Mouse (Mus musculus) layer of hippocampus, adult 18-20 months (tissue): Measurements from ENCODE around the gene Nme7. TPM values are rescaled to one million over a fixed set of nuclear protein-coding genes. Genes with fewer than 3 reads are reported as not detected.
A peak's percentile ranks its signal among the peaks of the same experiment; 100 is the strongest.

Source experiments
- DNase-seq, 2 experiments: peaks; one replicate each; pipeline ENCODE4 v3.0.0; 2022; ENCODE audit warnings: low spot score in 2 of 2
- total RNA-seq, 2 experiments: library from RNA; stranded (reverse); gene quantifications; 2 replicates each; pipeline ENCODE4 v1.2.3; 2021

Gene Nme7
- total RNA-seq, 2 experiments from 2014 or later = 23.3 to 23.6 TPM

- DNase-seq = no peak
These were observed 73.0 kb downstream of the Nme7 start for GRCm38 (mm10) chr1:164376761-164377487.

DNA sequence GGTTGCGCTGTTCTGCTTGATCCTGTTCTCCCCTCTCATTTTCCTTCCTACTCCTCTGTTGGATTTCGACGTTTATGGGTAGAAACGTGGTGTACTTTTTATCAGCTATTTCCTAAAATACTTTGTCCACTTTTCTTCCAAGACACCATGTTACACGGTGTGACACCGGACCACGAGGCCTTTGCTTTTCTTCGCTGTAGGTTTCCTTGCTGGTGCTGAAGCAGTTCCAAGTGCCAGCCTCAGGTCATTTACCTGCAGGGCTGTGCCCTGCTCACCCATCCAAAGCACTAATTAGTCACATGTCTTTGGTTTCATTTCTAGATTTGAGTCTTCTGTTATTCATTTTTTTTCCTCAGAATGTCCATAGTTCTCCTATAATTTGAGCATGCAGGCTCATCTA, 79.7 kb downstream of the Nme7 start:
- DNase-seq = no peak

- DNase-seq = no peak
These were observed 80.4 kb downstream of the Nme7 start for GRCm38 (mm10) chr1:164384354-164384753.

DNA sequence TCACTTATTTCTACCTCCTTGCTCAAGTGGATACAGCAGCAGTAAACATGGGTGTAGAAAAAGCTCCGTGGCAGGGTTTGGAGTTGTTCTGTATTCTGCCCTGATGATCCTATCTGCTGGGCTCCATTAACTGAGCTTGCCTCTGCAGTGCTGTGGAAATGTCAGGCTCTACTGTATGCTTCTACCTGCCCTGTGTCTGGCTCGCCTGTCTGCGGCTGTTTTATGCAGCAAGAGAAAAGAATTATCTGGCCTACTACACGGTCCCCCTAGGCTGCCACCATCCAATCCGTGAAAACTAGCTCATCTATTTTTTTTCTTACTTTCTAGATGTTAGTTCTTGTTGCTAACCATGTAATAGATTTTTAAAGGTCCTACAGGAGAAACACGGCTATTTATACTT, 81.1 kb downstream of the Nme7 start:
- DNase-seq = no peak

GRCm38 (mm10) chr1:164389743-164390142, 85.8 kb downstream of the Nme7 start:
- DNase-seq = no peak

DNA sequence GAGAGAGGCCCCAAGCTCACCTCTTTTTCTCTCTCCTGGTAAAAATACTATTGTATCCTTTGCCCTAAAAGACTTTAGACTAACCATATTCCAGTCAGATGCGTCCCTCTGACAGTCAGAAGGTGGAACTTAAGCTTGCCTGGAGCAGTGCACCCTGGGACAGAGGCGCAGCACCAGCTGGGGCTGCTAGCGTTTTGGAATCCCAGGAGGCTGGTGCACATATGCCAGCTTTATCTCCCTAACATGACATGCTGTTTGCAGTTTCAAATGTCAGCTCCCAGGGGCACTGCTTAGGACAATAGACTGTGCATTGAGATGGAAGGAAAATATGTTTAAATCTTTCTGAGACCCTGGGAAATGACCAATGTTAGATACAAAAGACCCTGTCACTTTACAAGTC, 88.3 kb downstream of the Nme7 start:
- DNase-seq = peak; percentile 24 to 41

- DNase-seq = peak; percentile 30 to 74
These were observed 91.3 kb downstream of the Nme7 start for GRCm38 (mm10) chr1:164395131-164395780.

- no peak for DNase-seq
These were observed 93.8 kb downstream of the Nme7 start for GRCm38 (mm10) chr1:164397672-164398071.

GRCm38 (mm10) chr1:164399578-164399977, 95.7 kb downstream of the Nme7 start:
- no peak for DNase-seq

- no peak for DNase-seq
These were observed 101.5 kb downstream of the Nme7 start for GRCm38 (mm10) chr1:164405385-164405802.

GRCm38 (mm10) chr1:164406506-164406905, 102.6 kb downstream of the Nme7 start:
- DNase-seq = no peak

DNA sequence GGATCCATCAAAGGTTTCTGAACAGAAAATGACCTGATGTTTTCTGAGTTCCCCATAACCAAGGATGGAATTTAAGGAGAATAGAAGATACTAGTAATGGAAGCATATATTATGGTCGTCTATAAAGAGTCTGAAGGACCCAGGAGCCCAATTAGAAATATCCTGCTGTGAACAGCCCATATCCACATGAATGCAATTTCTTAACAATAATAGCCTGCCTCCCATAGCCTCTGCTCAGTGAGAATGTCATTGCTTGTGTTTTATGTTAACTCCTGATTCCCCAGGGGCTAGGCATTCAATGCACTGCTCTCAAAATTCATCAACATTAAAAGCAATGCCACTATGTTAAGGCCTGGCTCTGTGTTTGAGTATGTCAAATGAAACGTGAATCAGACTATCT, 104.7 kb downstream of the Nme7 start:
- no peak for DNase-seq

DNA sequence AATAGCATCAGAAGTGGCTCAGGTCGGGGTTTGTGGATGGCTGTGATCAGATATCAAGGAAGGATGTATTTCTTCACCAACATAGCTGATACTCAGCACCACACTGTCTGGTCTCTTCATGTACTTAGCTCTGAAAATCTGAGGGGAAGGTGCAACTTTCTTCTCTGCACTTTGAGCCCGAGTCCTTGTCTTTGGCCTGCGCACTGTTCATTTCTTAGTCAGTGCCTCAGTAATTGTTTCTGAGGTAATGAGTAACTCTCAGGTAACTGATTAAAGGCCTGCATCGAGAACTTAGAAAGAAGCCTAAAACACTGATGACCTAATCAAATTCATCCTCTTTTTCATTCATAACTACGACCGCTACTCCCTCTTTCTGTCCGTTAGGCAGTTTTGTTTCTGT, 107.4 kb downstream of the Nme7 start:
- DNase-seq = no peak

- DNase-seq = no peak
These were observed 109.0 kb downstream of the Nme7 start for GRCm38 (mm10) chr1:164412906-164413305.

- no peak for DNase-seq
These were observed 109.7 kb downstream of the Nme7 start for GRCm38 (mm10) chr1:164413608-164414007.

DNA sequence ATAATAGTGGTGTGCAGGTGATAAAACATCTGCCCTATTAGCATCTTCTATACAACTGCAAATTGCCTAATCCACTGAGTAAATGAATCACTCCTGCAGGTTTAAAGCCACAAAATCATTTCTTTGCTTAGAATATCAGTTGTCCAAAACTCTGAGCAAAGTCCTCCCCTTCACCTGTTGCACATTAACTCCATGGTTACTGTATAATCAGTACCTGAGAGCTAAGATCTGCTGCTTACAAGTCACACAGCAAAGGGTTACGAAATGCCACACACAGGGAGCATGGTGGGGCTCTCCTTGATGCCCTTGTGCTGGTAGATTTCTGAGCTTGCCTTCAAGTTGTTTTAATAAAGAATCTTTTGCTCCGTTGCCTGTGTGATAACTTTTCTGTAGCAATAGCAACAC, 111.4 kb downstream of the Nme7 start:
- no peak for DNase-seq

DNA sequence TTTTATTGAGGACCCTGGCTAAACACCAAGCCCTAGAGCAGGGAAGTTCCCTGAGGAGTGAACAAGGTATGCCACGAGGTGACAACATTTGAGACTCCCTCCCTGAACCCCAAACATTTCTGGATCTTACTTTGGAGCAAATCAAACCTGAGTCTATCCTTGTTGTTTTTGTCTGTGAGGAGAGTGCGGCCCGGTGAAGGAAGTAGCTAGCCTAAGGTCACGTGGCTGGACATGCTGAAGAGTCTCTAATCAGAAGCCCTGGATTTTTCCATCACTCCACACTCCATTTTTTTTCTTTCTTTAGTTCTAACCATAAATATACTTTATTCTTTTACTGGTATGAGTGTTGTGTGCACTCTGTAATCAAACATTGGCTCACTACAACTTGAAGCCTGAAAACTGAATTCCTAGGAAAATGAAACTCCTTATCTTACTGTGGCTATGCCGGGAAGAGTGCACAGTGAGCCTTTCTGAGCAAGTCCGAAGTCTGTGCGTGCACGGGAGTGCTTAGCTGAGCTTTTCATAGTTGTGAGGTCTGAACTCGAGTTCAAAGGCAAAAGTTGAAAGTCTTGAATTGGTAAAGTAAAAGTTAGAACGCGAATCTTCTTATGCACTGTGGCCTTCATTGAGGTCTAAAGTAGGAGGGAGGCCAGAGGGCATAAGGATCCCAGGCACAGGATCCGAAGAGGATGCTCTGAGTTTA, 112.9 kb downstream of the Nme7 start:
- DNase-seq = no peak

DNA sequence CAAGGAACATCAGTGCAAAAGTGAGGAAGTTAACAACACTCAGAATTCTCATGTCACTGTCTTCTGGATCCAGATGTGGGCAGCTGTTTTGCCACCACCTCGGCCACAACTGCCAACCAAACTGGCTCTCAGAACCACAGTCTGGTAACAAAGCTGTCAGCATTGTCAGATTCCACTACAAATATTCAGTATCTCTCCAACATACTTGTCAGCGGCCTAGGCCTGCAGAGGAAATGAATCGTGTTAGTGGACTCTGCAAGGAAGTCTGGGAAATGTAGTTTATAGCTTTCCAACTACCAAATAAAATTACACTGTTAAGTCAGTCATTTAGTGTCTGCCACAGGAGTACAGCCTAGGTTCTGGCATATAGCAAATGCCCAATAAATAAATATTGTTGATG, 113.7 kb downstream of the Nme7 start:
- no peak for DNase-seq

DNA sequence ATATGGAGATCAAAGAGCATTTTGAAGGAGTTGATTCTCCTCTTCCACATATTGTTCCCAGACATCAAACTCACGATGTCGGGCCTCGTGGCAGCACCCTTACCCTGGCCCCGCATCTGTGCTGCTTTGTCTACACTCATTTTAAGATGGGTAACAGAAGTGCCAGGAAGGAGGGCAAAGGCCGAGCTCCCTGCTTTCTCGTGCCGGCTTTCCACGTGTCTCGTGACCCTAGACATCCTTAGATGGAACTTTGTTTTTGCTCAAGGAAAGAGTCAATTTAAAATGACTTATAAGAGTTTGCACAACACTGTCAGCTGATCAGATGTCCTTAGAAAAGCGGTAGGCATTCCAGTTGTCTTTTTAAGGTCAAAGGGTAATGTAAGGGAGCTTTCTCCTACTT, 114.4 kb downstream of the Nme7 start:
- DNase-seq = no peak

- DNase-seq = no peak
These were observed 115.5 kb downstream of the Nme7 start for GRCm38 (mm10) chr1:164419401-164419800.

- no peak for DNase-seq
These were observed 116.9 kb downstream of the Nme7 start for GRCm38 (mm10) chr1:164420623-164421354.

- no peak for DNase-seq
These were observed 122.3 kb downstream of the Nme7 start for GRCm38 (mm10) chr1:164426227-164426626.
